ENCODE assay signal across 12 mouse cellular contexts in the genomic region with DNA sequence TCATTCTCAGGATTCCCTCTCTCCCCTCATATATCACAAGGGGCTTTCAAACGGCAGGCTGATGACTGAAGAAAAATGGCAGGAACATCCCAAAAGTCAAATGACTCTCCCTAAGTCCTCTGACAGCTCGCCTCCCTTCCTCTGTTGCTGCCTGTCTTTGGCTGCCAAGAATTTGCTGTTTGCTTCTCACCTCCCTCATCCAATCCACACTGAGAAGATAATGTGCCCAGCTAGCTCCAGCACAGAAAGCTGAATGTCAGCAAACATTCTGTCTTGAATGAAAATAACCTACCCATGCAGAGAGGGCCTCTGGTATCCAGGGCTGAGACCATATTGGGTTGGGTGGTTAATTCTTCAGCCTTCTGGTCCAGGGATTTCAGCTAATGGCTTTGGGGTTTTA.
DNase-seq lines count a peak whose midpoint lies in the region; ATAC-seq and TF ChIP-seq lines count a peak whose summit lies in the region.
"Had no signal": no experiment of that assay in that cellular context is flagged by ENCODE, and none has a peak within 500 bp of the region (broad histone marks: within the 10 kb centered on the region; RNA-seq: fewer than 3 reads in every experiment).

No protein-coding gene starts in this region.

- H3K27me3 ChIP-seq in forebrain, embryonic 14.5 days (replicated peaks; ENCODE audit: control insufficient read depth, insufficient read depth, low read length): no peaks in the 10 kb centered on the region
- no peaks in the 10 kb centered on the region for H3K27me3 ChIP-seq in forebrain, embryonic 15.5 days
- H3K27me3 ChIP-seq: stomach, embryonic 15.5 days had no signal

- DNase-seq in forebrain, embryonic 14.5 days (ENCODE audit: low spot score): peak; percentile 31
- DNase-seq in left cerebral cortex, postnatal 14 days (ENCODE audit: low spot score in 2 of 2): peak; percentile 7 to 36
- no peak for DNase-seq in left cerebral cortex, adult 2 months (ENCODE audit: extremely low spot score in 1 of 2, low spot score in 2 of 2)
- peak; percentile 9 for DNase-seq in layer of hippocampus, adult 9-11 months
- DNase-seq in right cerebral cortex, postnatal 36 days (ENCODE audit: low spot score in 2 of 2): peak; percentile 7 to 16
- no peak for DNase-seq in kidney, postnatal 25 days
- DNase-seq: cerebellum, postnatal 25 days; kidney, adult 9 months had no signal

- intact Hi-C loops in left cerebral cortex, postnatal 14 days (cut with DNase I): no loop called here
- intact Hi-C loops in left cerebral cortex, adult 2 months (cut with DNase I): no loop called here

- H3K4me1 ChIP-seq in forebrain, embryonic 14.5 days (ENCODE audit: control insufficient read depth, insufficient read depth, low read length): no peaks in the 10 kb centered on the region
- H3K4me1 ChIP-seq in forebrain, embryonic 15.5 days: no peaks in the 10 kb centered on the region
- H3K4me1 ChIP-seq: stomach, embryonic 15.5 days had no signal

- 84% methylated on average over 2 of the region's 2 CpGs for WGBS in forebrain, embryonic 14.5 days
- WGBS in forebrain, embryonic 15.5 days: 81% methylated on average over 2 of the region's 2 CpGs

- H3K9me3 ChIP-seq in forebrain, embryonic 14.5 days (replicated peaks; ENCODE audit: control insufficient read depth, low read length): no peaks in the 10 kb centered on the region
- no peaks in the 10 kb centered on the region for H3K9me3 ChIP-seq in forebrain, embryonic 15.5 days
- H3K9me3 ChIP-seq: stomach, embryonic 15.5 days had no signal

- H3K4me3 ChIP-seq in forebrain, embryonic 14.5 days (ENCODE audit: low read depth, low read length): no peak overlapping the region
- H3K4me3 ChIP-seq in forebrain, embryonic 15.5 days: no peak overlapping the region
- no peak overlapping the region for H3K4me3 ChIP-seq in left cerebral cortex, adult 2 months
- H3K4me3 ChIP-seq: stomach, embryonic 15.5 days had no signal

- no peak overlapping the region for H3K9ac ChIP-seq in forebrain, embryonic 14.5 days (ENCODE audit: low read length)
- H3K9ac ChIP-seq in forebrain, embryonic 15.5 days (replicated peaks): no peak overlapping the region
- H3K9ac ChIP-seq: stomach, embryonic 15.5 days had no signal

- H3K4me2 ChIP-seq in forebrain, embryonic 14.5 days (ENCODE audit: low read length): no peak overlapping the region
- no peak overlapping the region for H3K4me2 ChIP-seq in forebrain, embryonic 15.5 days (replicated peaks)
- H3K4me2 ChIP-seq: liver, embryonic 11.5 days; stomach, embryonic 15.5 days had no signal

- H3K27ac ChIP-seq in forebrain, embryonic 14.5 days (ENCODE audit: low read depth, low read length): no peak overlapping the region
- no peak overlapping the region for H3K27ac ChIP-seq in forebrain, embryonic 15.5 days (replicated peaks)
- no peak overlapping the region for H3K27ac ChIP-seq in left cerebral cortex, adult 2 months
- H3K27ac ChIP-seq: stomach, embryonic 15.5 days had no signal

- TF ChIP-seq CTCF in left cerebral cortex, adult 2 months (IDR thresholded peaks at IDR 0.05): no peak

- H3K36me3 ChIP-seq in forebrain, embryonic 14.5 days (ENCODE audit: control insufficient read depth, insufficient read depth, low read length): no peaks in the 10 kb centered on the region
- H3K36me3 ChIP-seq in forebrain, embryonic 15.5 days: no peaks in the 10 kb centered on the region
- H3K36me3 ChIP-seq: stomach, embryonic 15.5 days had no signal

- ATAC-seq in forebrain, embryonic 14.5 days: no peak
- ATAC-seq in forebrain, embryonic 15.5 days (replicated peaks): no peak; the same call in 1 of the 2 replicates
- no peak for ATAC-seq in granulocyte monocyte progenitor cell, adult 5-6 weeks (replicated peaks; ENCODE audit: poor library complexity, severe bottlenecking)

Comparison
In these comparisons a context has a peak if more than half of its experiments do, and no peak if none do; other contexts are left out.
1. DNase-seq: peak in forebrain, embryonic 14.5 days (single experiment), left cerebral cortex, postnatal 14 days (2 of 2), layer of hippocampus, adult 9-11 months (single experiment) and right cerebral cortex, postnatal 36 days (2 of 2); none in left cerebral cortex, adult 2 months (0 of 2) and kidney, postnatal 25 days (0 of 2).